Comparison of ENCODE assay signal across 8 mouse cellular contexts in genomic region chr17:8285056-8285455, GRCm38 (mm10). TPM values are rescaled to one million over a fixed set of nuclear protein-coding genes. Genes with fewer than 3 reads are reported as not detected.
DNase-seq lines count a peak whose midpoint lies in the region; ATAC-seq and TF ChIP-seq lines count a peak whose summit lies in the region.

No protein-coding gene starts in this region.

- H3K27me3 ChIP-seq in kidney, embryonic 14.5 days (ENCODE audit: control insufficient read depth, insufficient read depth, low read length) = no peaks in the 10 kb centered on the region
- no peaks in the 10 kb centered on the region for H3K27me3 ChIP-seq in intestine, embryonic 14.5 days (replicated peaks; ENCODE audit: control insufficient read depth, insufficient read depth, low read length)
- H3K27me3 ChIP-seq in midbrain, postnatal 0 days (ENCODE audit: insufficient read depth, low read length) = no peaks in the 10 kb centered on the region

- H3K27ac ChIP-seq in kidney, embryonic 14.5 days (ENCODE audit: low read depth, low read length) = no peak overlapping the region
- H3K27ac ChIP-seq in intestine, embryonic 14.5 days (ENCODE audit: low read depth) = no peak overlapping the region
- no peak overlapping the region for H3K27ac ChIP-seq in midbrain, postnatal 0 days (ENCODE audit: low read depth, low read length)

- peak overlapping the region; percentile 90; the same call in 1 of the 2 replicates for H3K4me3 ChIP-seq in kidney, embryonic 14.5 days (ENCODE audit: low read length)
- peak overlapping the region; percentile 54 for H3K4me3 ChIP-seq in intestine, embryonic 14.5 days (ENCODE audit: low read depth, low read length)
- peak overlapping the region; percentile 87 for H3K4me3 ChIP-seq in midbrain, postnatal 0 days (ENCODE audit: low read depth, low read length)

- no peaks in the 10 kb centered on the region for H3K9me3 ChIP-seq in kidney, embryonic 14.5 days (ENCODE audit: control insufficient read depth, low read length)
- H3K9me3 ChIP-seq in intestine, embryonic 14.5 days (ENCODE audit: control insufficient read depth, low read length) = no peaks in the 10 kb centered on the region
- H3K9me3 ChIP-seq in midbrain, postnatal 0 days (ENCODE audit: low read length) = no peaks in the 10 kb centered on the region

- no peak for ATAC-seq in kidney, embryonic 14.5 days (ENCODE audit: low FRiP score, low TSS enrichment)
- ATAC-seq in intestine, embryonic 14.5 days (replicated peaks; ENCODE audit: low FRiP score, low TSS enrichment, low read depth) = no peak
- ATAC-seq in midbrain, postnatal 0 days (ENCODE audit: low FRiP score) = no peak

- 28% methylated on average over 8 of the region's 8 CpGs for WGBS in kidney, embryonic 14.5 days
- WGBS in intestine, embryonic 14.5 days = 40% methylated on average over 8 of the region's 8 CpGs
- 41% methylated on average over 8 of the region's 8 CpGs for WGBS in midbrain, postnatal 0 days

- DNase-seq in kidney, postnatal 25 days = no peak
- DNase-seq in c-Kit-positive CD71-positive TER-119-negative erythroid progenitor cells, embryonic 14.5 days (ENCODE audit: low read depth) = peak; percentile 33
- DNase-seq in intestine, embryonic 14.5 days (ENCODE audit: low spot score) = peak; percentile 48
- no peak for DNase-seq in midbrain, postnatal 0 days (ENCODE audit: low spot score)
- no peak for DNase-seq in layer of hippocampus, postnatal 10 days (ENCODE audit: low spot score in 2 of 2)
- DNase-seq in T-cell, adult 2 months (ENCODE audit: low spot score) = no peak
- no peak for DNase-seq in right cerebral cortex, postnatal 36 days (ENCODE audit: low spot score in 2 of 2)

- H3K9ac ChIP-seq in kidney, embryonic 14.5 days (ENCODE audit: low read depth, low read length) = no peak overlapping the region
- peak overlapping the region; percentile 51; the same call in 1 of the 2 replicates for H3K9ac ChIP-seq in intestine, embryonic 14.5 days (ENCODE audit: low read length)
- peak overlapping the region; percentile 87 for H3K9ac ChIP-seq in midbrain, postnatal 0 days (replicated peaks; ENCODE audit: low read length, poor library complexity, severe bottlenecking)

- H3K4me1 ChIP-seq in kidney, embryonic 14.5 days (ENCODE audit: control insufficient read depth, insufficient read depth, low read length) = peaks cover 8% of the 10 kb centered on the region; the same call in 1 of the 2 replicates
- H3K4me1 ChIP-seq in intestine, embryonic 14.5 days (replicated peaks; ENCODE audit: control insufficient read depth, insufficient read depth, low read length) = peaks cover 7% of the 10 kb centered on the region; the same call in 1 of the 2 replicates
- H3K4me1 ChIP-seq in midbrain, postnatal 0 days (ENCODE audit: insufficient read depth, low read length) = peaks cover 3% of the 10 kb centered on the region; the same call in 1 of the 2 replicates

- H3K4me2 ChIP-seq in kidney, embryonic 14.5 days (replicated peaks; ENCODE audit: low read depth, low read length) = peak overlapping the region; percentile 98
- peak overlapping the region; percentile 99 for H3K4me2 ChIP-seq in intestine, embryonic 14.5 days (ENCODE audit: low read length)
- peak overlapping the region; percentile 91 for H3K4me2 ChIP-seq in midbrain, postnatal 0 days (ENCODE audit: low read depth, low read length, poor library complexity, severe bottlenecking)

- no peaks in the 10 kb centered on the region for H3K36me3 ChIP-seq in kidney, embryonic 14.5 days (ENCODE audit: control insufficient read depth, insufficient read depth, low read length)
- no peaks in the 10 kb centered on the region; the same call in 1 of the 2 replicates for H3K36me3 ChIP-seq in intestine, embryonic 14.5 days (ENCODE audit: control insufficient read depth, insufficient read depth, low read length)
- H3K36me3 ChIP-seq in midbrain, postnatal 0 days (ENCODE audit: insufficient read depth, low read length) = 0 out of 2 replicates have a peak, but pooled peaks cover 3% of the 10 kb centered on the region

- TF ChIP-seq CTCF in midbrain, postnatal 0 days (IDR thresholded peaks at IDR 0.05) = no peak

RNA-seq across cellular contexts. Expression of gene Mpc1, which starts 2.4 kb away (rescaled TPM):
- 145 and 173 TPM in 2 replicates for polyA plus RNA-seq in kidney, embryonic 14.5 days (2014; fragmentation: Nextera tagmentation; extraction: Ambion mirVana)
- polyA plus RNA-seq in intestine, embryonic 14.5 days (2014; fragmentation: Nextera tagmentation; extraction: Ambion mirVana) = 168 and 170 TPM in 2 replicates
- total RNA-seq in midbrain, postnatal 0 days (2014; rRNA removed) = 306 and 314 TPM in 2 replicates
- 494 and 535 TPM in 2 replicates for polyA plus RNA-seq in midbrain, postnatal 0 days (2015; fragmentation: Nextera tagmentation; extraction: Ambion mirVana)
- total RNA-seq in layer of hippocampus, postnatal 10 days (2021) = 100 to 1,000 TPM; 147 to 163 TPM

RNA-seq across cellular contexts. Expression of gene Sft2d1, which starts 25.8 kb away (rescaled TPM):
- polyA plus RNA-seq in kidney, embryonic 14.5 days (2014; fragmentation: Nextera tagmentation; extraction: Ambion mirVana) = 68.2 and 97.2 TPM in 2 replicates
- 63.8 and 82.2 TPM in 2 replicates for polyA plus RNA-seq in intestine, embryonic 14.5 days (2014; fragmentation: Nextera tagmentation; extraction: Ambion mirVana)
- 113 and 130 TPM in 2 replicates for total RNA-seq in midbrain, postnatal 0 days (2014; rRNA removed)
- polyA plus RNA-seq in midbrain, postnatal 0 days (2015; fragmentation: Nextera tagmentation; extraction: Ambion mirVana) = 221 and 235 TPM in 2 replicates
- total RNA-seq in layer of hippocampus, postnatal 10 days (2021) = 10 to 100 TPM; 64.9 to 67.6 TPM

RNA-seq across cellular contexts. Expression of gene Ccr6, which starts 49.2 kb away (rescaled TPM):
- not detected in 2 replicates for polyA plus RNA-seq in kidney, embryonic 14.5 days (2014; fragmentation: Nextera tagmentation; extraction: Ambion mirVana)
- polyA plus RNA-seq in intestine, embryonic 14.5 days (2014; fragmentation: Nextera tagmentation; extraction: Ambion mirVana) = 0.67 and 0.68 TPM in 2 replicates
- total RNA-seq in midbrain, postnatal 0 days (2014; rRNA removed) = not detected in 2 replicates
- not detected in 2 replicates for polyA plus RNA-seq in midbrain, postnatal 0 days (2015; fragmentation: Nextera tagmentation; extraction: Ambion mirVana)
- total RNA-seq in layer of hippocampus, postnatal 10 days (2021) = under 1 TPM in 1 of 2 experiments, not detected in 1; 0.27 TPM

RNA-seq across cellular contexts. Expression of gene Prr18, which starts 52.2 kb away (rescaled TPM):
- 0.43 and 0.49 TPM in 2 replicates for polyA plus RNA-seq in kidney, embryonic 14.5 days (2014; fragmentation: Nextera tagmentation; extraction: Ambion mirVana)
- polyA plus RNA-seq in intestine, embryonic 14.5 days (2014; fragmentation: Nextera tagmentation; extraction: Ambion mirVana) = 0.32 and 0.65 TPM in 2 replicates
- total RNA-seq in midbrain, postnatal 0 days (2014; rRNA removed) = 29.8 and 31.5 TPM in 2 replicates
- polyA plus RNA-seq in midbrain, postnatal 0 days (2015; fragmentation: Nextera tagmentation; extraction: Ambion mirVana) = 15.7 and 15.9 TPM in 2 replicates
- 10 to 100 TPM in 1 of 2 experiments, 1 to 10 TPM in 1; 9.3 to 11.1 TPM for total RNA-seq in layer of hippocampus, postnatal 10 days (2021)

Comparison
In these comparisons a context has a peak if more than half of its experiments do, and no peak if none do; other contexts are left out.
1. DNase-seq: peak in c-Kit-positive CD71-positive TER-119-negative erythroid progenitor cells, embryonic 14.5 days (single experiment) and intestine, embryonic 14.5 days (single experiment); none in kidney, postnatal 25 days (0 of 2), midbrain, postnatal 0 days (single experiment), layer of hippocampus, postnatal 10 days (0 of 2), T-cell, adult 2 months (single experiment) and right cerebral cortex, postnatal 36 days (0 of 2).
2. Peak in every context shown above with its lines, with median percentiles within 50 percentile points of each other: H3K4me2 ChIP-seq and H3K4me3 ChIP-seq.